Mouse (Mus musculus) lung, adult 2 months (tissue): ENCODE results near the gene Lrfn1. TPM values are rescaled to one million over a fixed set of nuclear protein-coding genes. Genes with fewer than 3 reads are reported as not detected.
A peak's percentile ranks its signal among the peaks of the same experiment; 100 is the strongest.

Experiments used
- DNase-seq: peaks from one replicate; pipeline ENCODE4 v3.0.0; 2022
- H3K4me1 ChIP-seq: fragments of 200-500 bp; 2 replicates; pipeline ENCODE4 v1.6.1; 2011; ENCODE audit warnings: low read length; ENCODE audit not compliant: control insufficient read depth, insufficient read depth
- H3K4me3 ChIP-seq: fragments of 200-500 bp; replicated peaks from 2 replicates; pipeline ENCODE3; 2011; ENCODE audit warnings: low read depth, mild to moderate bottlenecking, control low read depth, low read length; ENCODE audit errors: extremely low read depth
- CTCF ChIP-seq: fragments of 200-500 bp; IDR thresholded peaks from 2 replicates; pipeline ENCODE4 v1.5.1; 2011; ENCODE audit warnings: mild to moderate bottlenecking, low read length, control low read depth; ENCODE audit not compliant: insufficient read depth
- POLR2A ChIP-seq: fragments of 200-500 bp; IDR thresholded peaks from 2 replicates; pipeline ENCODE4 v1.6.1; 2011; ENCODE audit warnings: low read depth, mild to moderate bottlenecking, control low read depth, low read length, borderline replicate concordance; ENCODE audit errors: extremely low read depth
- WGBS: fragments of 180-500 bp; shearing (Covaris S2); methylation state at CpG from one replicate; pipeline ENCODE4 v1.1.7; 2018; 5-methylcytosine and 5-hydroxymethylcytosine counted together
- polyA plus RNA-seq: library from polyadenylated mRNA; depleted of rRNA; stranded (reverse); fragments of >200 nt; gene quantifications from 2 replicates; pipeline ENCODE4 v1.2.3, GENCODE M21; 2012

The Lrfn1 gene
- polyA plus RNA-seq, 1 experiment, result 5.5 TPM

GRCm38 (mm10) chr7:28466721-28467212, 15.0 kb downstream of the Lrfn1 start:
- no peak for TF ChIP-seq POLR2A
- TF ChIP-seq CTCF, result no peak
- Histone ChIP-seq H3K4me1 (no peaks in the 10 kb centered on the region), H3K4me3 (no peak overlapping the region)
- 48% methylated on average over 40 of the region's 40 CpGs for WGBS
- no peak for DNase-seq

DNA sequence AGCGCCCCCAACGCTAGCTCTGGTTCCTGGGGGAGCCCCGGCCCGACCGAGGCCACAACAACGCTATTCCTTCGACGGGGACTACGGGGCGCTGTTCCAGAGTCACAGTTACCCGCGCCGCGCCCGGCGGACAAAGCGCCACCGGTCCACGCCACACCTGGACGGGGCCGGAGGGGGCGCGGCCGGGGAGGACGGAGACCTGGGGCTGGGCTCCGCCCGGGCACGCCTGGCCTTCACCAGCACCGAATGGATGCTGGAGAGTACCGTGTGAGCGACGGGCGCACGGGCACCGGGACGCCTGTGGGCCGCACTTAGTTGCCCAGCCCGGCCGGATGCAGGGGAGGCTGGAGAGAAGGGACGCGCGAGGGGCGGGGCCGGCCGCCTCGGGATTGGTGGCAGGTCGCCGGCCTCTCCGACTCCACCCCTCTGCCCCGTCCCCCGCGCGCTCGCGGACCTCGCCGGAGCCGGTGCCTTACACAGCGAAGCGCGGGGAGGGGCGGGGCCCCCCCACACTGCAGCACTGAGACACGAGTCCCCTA, 15.5 kb downstream of the Lrfn1 start:
- 6% methylated on average over 62 of the region's 63 CpGs for WGBS
- Histone ChIP-seq H3K4me1 (no peaks in the 10 kb centered on the region), H3K4me3 (peak overlapping the region; percentile 35)
- peak; percentile 53 for DNase-seq
- TF ChIP-seq CTCF (no peak), POLR2A (no peak)

DNA sequence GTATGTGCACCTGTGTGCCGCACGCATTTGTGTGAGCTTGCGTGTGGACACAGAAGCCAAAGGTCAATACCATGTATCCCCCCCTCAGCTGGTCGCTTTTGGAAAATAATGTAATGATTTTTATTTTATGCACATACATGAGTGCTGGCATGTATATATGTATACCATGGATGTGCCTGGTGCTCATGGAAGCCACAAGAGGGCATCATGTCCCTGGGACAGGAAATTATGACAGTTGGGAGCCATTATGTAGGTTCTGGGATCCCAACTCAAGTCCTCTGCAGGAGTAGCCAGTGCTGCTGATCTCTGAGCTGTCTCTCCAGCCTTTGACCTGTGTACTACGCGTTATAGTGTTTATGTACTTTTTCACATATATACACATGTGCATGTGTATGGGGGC, 24.4 kb downstream of the Lrfn1 start:
- TF ChIP-seq POLR2A, result no peak
- TF ChIP-seq CTCF, result no peak
- 82% methylated on average over 6 of the region's 6 CpGs for whole genome bisulfite sequencing

DNA sequence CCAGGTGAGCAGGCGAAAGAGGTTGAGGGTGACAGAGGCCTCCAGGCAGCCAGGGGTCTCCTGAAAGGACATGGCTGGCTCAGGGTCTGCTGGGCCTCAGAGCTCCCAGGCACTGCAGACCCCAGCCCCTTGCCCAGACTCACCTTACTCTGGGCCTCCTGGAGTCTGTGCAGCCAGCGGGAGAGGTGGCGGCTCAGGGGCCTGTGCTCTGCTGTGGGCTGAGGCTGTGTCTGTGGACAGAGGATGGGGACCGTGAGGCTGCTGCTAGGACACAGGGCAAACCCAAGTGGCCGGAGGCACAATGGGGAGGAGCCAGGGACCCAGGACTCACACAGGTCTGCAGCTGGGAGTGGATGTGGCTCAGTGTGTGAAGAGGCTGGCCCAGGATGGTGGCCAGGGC, 25.6 kb downstream of the Lrfn1 start:
- 86% methylated on average over 5 of the region's 5 CpGs for WGBS
- TF ChIP-seq CTCF (no peak), POLR2A (no peak)
- Histone ChIP-seq H3K4me3 (no peak overlapping the region), H3K4me1 (no peaks in the 10 kb centered on the region)
- no peak for DNase-seq

More for the DNA sequence above, 24.4 kb downstream of the Lrfn1 start:
- no peak overlapping the region for H3K4me3 ChIP-seq
- H3K4me1 ChIP-seq, result no peaks in the 10 kb centered on the region
- no peak for DNase-seq

DNA sequence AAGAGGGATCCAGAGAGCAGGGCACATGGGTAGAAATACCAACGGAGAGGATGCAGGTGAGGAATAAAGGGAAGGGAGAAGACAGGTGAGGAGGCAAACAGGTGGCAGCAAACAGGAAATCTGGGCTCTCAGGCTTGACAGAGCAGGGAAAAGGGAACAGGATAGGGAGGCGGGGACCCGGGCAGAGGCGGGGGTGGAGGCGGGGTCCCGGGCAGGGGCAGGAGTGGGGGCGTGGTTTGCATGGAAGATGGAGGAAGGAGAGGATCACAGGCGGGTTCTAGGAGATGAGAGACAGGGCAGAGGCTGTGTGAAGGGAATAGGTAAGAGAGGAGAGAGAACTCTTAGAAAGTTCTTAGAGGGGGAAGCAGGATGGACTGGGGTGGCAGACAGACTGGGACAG, 27.1 kb downstream of the Lrfn1 start:
- no peak overlapping the region for H3K4me3 ChIP-seq
- no peaks in the 10 kb centered on the region for H3K4me1 ChIP-seq
- no peak for TF ChIP-seq POLR2A
- no peak for TF ChIP-seq CTCF
- DNase-seq, result no peak
- 5% methylated on average over 8 of the region's 8 CpGs for WGBS

DNA sequence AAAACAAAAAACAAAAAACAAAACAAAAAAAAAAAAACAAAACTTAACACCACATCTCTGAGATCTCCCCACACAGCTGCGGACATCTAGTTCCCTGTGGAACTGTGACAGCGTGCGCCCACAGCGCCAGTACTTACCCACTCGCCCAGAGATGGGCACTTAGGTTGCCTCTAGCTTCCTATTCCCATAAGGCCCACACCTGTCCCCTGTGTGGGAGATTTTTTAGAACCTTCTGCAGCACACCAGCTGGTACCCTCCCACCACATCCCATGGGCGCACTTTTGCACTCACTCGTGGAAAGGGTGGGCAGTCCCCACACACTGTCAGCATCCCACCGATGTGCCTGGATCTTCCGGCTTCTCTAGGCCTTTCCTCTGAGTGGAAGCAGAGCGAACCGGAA, 31.1 kb downstream of the Lrfn1 start:
- no peak overlapping the region for H3K4me3 ChIP-seq
- no peaks in the 10 kb centered on the region for H3K4me1 ChIP-seq
- WGBS, result 77% methylated on average over 11 of the region's 11 CpGs
- no peak for DNase-seq
- TF ChIP-seq CTCF, result no peak
- no peak for TF ChIP-seq POLR2A

- TF ChIP-seq CTCF (no peak), POLR2A (no peak)
- WGBS, result 40% methylated on average over 4 of the region's 4 CpGs
- Histone ChIP-seq H3K4me1 (no peaks in the 10 kb centered on the region), H3K4me3 (no peak overlapping the region)
- DNase-seq, result no peak
Observed at GRCm38 (mm10) chr7:28484192-28484591, 32.4 kb downstream of the Lrfn1 start.

- no peak overlapping the region for H3K4me3 ChIP-seq
- no peaks in the 10 kb centered on the region for H3K4me1 ChIP-seq
- TF ChIP-seq POLR2A (no peak), CTCF (no peak)
- DNase-seq, result peak; percentile 33
- 4% methylated on average over 16 of the region's 16 CpGs for WGBS
Observed at GRCm38 (mm10) chr7:28488030-28488491, 36.3 kb downstream of the Lrfn1 start.

DNA sequence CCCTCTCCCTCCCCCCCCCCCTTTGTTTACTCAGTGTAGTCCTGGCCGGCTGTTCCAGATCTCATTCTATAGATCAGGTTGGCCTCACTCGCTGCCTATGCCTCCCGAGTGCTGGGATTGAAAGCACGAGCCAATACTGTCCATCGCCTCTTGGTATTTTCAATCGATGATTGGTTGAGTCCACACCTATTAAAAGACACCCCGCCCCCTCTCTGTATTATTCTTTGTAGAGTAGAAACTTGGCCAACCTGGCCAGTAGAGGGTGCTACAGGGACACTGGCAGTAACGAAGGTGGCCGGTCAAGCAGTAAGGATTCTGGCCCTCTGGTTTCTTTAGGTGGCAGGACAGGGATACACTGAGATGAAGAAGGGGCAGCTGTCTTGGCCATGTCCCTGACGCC, 38.6 kb downstream of the Lrfn1 start:
- DNase-seq, result peak; percentile 53
- no peaks in the 10 kb centered on the region for H3K4me1 ChIP-seq
- no peak overlapping the region for H3K4me3 ChIP-seq
- TF ChIP-seq POLR2A (no peak), CTCF (peak; percentile 64)
- WGBS, result 6% methylated on average over 10 of the region's 10 CpGs

DNA sequence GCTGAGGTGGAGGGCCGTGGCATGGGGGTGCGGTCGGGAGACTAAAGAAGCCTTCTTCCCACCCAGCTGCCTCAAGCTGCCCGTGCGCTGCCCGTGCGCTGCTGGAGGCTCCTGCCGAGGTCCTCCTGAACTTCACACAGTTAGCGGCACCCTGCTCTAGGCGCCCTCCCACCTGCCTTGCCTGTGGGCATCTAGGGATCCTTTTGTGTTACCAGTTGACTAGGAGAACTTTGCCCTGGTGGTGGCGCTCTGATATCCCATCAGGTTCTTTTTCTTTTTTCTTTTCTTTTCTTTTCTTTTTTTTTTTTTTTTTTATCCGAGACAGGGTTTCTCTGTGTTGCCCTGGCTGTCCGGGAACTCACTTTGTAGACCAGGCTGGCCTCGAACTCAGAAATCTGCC, 39.1 kb downstream of the Lrfn1 start:
- Histone ChIP-seq H3K4me3 (no peak overlapping the region), H3K4me1 (no peaks in the 10 kb centered on the region)
- no peak for TF ChIP-seq POLR2A
- no peak for TF ChIP-seq CTCF
- 38% methylated on average over 14 of the region's 14 CpGs for WGBS
- no peak for DNase-seq

DNA sequence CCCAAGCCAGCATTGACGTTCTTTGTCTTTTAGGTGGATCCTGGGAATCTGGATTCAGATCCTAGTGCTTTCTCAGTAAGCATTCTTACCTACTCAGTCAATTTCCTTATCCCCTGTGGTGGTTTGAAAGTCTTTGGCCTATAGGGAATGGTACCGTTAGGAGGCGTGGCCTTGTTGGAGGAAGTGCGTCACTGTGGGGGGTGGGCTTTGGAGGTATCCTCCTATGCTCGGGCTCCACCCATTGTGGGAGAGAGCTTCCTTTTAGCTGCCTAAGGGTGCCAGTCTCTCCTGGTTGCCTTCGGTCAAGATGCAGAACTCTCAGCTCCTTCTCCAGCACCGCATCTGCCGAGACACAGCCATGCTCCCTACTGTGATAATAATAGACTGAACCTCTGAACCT, 40.5 kb downstream of the Lrfn1 start:
- TF ChIP-seq CTCF, result no peak
- TF ChIP-seq POLR2A, result no peak
- no peak for DNase-seq
- H3K4me3 ChIP-seq, result no peak overlapping the region
- 90% methylated on average over 8 of the region's 8 CpGs for WGBS
- H3K4me1 ChIP-seq, result no peaks in the 10 kb centered on the region
